Mouse (Mus musculus): ENCODE measurements around the gene Vps11.
"Not testable (repeated sequence)": the region's sequence is repeated elsewhere in the genome, so short reads cannot be mapped to it uniquely, and the experiment has no call there.

Gene Vps11

DNA sequence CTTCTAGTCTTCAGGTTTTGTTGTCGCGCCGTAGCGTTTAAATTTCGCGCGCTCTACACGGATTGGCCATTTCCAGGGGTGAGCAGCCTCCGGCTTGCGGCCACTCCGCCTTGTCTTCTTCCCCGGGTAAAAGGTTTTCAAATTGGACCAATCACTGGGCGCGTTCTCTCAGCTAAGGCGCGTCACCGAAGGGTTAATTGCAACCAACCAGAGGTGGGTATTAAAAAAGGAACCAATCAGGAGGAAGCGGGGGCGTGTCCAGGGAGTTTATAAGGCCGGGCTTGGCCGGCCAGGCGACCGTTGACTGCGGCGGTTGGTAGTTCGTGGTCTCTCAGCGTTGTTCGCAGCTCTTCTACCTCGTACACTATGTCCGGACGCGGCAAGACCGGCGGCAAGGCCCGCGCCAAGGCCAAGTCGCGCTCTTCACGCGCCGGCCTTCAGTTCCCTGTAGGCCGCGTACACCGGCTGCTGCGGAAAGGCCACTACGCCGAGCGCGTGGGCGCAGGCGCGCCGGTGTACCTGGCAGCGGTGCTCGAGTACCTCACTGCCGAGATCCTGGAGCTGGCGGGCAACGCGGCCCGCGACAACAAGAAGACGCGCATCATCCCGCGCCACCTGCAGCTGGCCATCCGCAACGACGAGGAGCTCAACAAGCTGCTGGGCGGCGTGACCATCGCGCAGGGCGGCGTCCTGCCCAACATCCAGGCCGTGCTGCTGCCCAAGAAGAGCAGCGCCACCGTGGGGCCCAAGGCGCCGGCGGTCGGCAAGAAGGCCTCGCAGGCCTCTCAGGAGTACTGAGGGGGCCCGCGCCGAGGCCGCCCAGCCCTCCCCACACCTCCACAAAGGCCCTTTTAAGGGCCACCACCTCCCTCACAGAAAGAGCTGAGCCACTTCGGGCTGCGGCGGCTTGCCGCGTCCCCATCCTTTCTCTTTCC, 26.8 kb downstream of the Vps11 start, which contains the start of gene H2afx:
TSS of gene H2afx (plus strand) at position 299 of the 935 bp plus-strand sequence.
- peak; percentile 98 to 99 for DNase-seq

DNA sequence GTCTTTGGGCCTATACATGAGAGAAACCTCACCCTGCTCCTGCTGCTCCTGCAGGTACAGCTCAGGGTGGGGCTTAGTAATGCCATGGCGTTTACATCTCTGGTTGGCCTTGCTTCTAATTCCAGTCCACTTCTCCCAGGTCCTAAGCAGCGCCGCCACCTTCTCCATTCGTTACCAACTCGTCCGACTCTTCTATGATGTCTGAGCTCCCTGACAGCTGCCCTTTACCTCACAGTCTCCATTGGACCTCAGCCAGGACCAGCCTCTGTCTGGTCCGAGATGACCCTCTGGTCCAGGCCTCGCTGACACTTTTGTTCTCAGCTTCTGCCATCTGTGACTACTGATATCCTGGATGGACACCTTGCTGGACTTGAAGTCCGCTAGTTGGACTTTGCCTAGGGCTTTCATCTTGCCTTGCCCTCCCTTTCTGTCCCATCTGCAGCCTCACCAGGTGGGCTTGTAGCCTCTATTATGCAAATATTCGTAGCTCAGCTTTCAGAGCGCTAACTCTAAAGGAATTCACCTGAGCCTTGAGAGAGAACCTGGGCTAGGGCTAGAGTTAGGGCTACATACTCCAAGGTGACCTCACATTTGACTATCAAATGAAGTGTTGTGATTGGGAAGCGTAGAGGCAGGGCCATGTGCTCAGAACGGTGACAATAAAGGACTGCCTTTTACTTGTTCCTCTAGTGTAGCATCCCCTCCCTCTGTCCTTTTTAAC, 28.4 kb downstream of the Vps11 start:
- peak in 1 of 2 experiments; percentile 43 for DNase-seq

DNA sequence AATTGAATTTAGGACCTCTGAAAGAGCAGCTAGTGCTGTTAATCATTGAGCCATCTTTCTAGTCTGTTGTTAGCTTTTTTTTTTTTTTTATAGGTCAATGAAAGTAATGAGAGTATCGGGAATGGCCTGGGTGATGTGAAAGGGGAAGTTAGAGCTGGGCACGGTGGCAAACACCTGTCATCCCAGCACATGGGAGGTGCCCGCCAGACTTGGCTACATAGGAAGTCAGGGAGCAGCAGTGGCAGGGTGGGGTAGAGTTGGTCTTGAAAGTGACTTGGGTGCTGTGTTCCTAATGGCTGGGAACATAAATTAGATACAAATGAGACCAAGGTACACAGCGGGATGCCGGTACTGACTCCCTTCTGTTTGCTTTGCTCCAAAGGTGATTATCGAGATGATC, 30.7 kb downstream of the Vps11 start:
- DNase-seq: no peak

DNA sequence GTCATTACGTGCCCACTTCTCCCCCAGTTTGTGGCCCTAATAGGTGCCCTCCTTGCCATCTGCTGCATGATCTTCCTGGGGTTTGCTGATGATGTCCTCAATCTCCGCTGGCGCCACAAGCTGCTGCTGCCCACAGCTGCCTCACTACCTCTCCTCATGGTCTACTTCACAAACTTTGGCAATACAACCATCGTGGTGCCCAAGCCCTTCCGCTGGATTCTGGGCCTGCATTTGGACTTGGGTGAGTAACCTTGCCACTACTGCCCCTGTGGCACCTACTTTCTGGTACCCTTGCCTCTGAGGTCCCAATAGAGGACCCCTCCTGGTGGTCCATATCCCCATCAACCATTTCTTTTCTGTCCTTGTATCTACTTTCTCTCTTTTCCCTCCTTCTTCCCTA, 33.5 kb downstream of the Vps11 start:
- DNase-seq: no peak

DNA sequence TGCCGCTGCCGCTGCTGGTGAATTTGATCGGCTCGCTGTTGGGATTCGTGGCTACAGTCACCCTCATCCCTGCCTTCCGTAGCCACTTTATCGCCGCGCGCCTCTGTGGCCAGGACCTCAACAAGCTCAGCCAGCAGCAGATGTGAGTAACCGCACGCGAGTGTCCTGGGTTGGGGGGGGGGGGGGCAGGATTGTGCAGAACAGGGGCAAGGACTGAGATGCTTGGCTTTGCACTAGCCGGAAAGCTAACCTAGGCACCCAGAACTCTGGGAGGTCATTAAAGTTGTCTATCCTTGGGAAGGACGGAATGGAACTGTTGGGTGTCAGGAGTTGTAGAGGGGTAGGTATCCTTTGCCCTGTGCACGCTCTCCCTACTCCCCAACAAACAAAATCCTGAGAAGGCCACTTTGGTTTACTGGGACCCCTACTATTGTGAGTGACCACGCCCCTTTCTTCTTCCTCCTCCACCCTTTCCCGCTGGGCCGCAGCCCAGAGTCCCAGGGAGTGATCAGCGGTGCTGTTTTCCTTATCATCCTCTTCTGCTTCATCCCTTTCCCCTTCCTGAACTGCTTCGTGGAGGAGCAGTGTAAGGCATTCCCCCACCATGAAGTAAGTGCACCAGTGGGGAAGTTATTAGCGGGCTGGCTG, 34.3 kb downstream of the Vps11 start:
- no peak for DNase-seq

DNA sequence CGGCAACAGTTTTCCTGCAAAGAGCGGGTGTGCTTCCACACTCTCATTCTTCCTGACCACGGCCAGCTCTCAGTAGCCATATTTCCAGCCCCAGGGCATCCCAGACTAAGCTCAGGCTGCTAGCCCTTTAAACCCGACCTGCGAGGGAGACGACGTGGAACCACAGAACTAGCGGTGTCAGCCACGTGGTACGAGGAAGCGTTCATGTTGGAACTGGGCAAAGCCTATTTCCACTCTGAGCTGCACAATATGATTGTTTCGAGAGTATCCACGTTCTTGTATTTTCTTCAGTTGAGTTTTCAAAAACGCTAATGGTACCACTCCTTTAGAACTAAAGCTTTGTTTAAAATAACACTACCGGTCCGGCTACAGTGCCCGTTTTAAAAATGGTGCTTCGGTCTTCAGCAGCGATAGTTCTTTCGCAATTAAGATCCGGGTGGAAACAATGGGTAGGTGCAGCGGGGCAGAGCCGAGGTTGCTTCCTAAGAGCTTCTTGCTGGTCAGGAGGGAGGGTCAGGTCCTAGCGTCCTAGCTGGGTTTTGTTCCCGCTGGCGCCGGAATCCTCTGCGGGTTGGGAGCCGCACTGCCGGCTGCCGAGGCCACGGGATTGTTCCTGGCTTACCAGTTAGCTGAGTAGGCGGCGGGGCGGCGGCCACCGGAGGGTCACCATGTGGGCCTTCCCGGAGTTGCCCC, 35.0 kb downstream of the Vps11 start:
- DNase-seq: peak; percentile 84 to 88

DNA sequence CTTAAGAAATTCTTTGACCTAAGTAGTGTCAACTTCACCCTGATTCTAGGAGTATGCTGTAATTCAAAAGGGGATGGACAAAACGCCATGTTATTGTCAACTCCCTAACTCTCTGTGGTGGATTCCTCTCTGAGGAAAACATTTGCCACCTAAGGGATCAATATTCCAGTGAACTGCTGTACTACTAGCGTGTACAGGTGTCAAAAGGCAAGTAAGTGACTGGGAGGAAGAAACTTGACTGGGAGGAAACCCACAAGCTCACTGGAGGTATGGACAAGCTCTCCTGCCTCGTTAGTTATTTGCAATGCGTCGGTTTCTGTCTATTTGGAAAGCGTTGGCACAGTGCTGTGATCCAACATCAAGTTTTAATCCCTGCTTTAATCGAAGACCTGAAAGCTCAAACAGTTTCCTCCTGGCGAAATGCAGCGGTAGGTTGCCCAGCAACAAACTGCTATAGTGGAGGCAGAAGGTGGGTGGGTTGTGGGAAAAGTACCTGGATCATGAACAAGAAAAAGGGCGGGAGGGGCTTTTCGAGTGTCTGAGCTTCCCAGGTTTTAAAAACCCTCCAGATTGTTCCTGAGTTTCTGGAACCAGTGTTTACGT, 35.6 kb downstream of the Vps11 start, which contains the start of gene Dpagt1:
TSS of gene Dpagt1 (plus strand) at position 252 of the 603 bp plus-strand sequence.
- DNase-seq: no peak

DNA sequence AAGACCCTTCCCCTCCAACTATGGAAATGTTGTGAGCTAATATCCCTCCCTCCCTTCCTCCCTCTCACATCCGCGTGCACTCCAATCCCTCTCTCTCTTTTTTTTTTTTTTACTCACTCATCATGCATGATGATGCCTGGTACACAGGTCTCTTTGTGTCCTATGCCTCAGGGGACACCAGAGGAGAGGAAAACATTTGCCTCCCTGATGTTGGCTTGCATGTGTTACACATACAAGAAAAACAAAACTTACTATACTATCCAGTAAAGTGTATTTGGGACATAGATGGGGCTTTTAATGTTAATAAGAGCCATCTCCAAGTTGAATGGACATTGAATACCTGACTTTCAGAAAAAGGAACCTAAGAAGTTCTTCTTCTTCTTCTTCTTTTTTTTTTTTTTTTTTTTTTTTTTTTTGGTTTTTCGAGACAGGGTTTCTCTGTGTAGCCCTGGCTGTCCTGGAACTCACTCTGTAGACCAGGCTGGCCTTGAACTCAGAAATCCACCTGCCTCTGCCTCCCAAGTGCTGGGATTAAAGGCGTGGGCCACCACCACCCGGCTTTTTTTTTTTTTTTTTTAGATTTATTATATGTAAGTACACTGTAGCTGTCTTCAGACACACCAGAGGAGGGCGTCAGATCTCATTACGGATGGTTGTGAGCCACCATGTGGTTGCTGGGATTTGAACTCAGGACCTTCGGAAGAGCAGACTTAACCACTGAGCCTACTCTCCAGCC, 36.3 kb downstream of the Vps11 start:
- not testable (repeated sequence) for DNase-seq

DNA sequence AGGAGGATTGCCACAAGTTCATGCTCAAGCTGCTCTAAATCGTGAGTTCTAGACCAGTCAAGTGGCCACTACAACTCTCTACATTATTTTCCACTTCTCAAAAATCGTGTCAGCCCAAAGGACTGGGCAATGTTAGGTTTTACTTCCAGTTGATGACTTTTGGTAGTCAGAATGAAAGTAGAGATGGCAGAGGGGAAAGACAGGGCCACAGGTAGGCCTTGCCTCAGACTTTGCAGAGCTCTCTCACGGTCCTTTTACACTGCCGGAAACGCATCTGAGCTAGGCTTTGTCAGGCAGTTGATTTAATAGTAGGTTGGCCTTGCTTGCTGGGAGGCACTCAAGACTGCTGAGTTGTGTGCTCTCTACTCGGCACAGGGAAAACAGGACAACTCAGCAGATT, 37.3 kb downstream of the Vps11 start:
- no peak for DNase-seq

DNA sequence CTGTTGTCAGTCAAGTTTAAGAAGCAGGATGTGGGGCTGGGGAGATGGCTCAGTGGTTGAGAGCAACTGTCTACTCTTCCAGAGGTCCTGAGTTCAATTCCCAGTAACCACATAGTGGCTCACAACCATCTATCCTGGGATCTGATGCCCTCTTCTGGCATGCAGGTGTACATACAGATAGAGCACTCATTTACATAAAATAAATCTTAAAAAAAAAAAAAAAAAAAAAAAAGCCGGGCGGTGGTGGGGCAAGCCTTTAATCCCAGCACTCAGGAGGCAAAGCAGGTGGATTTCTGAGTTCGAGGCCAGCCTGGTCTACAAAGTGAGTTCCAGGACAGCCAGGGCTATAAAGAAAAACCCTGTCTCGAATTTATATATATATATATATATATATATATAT, 37.8 kb downstream of the Vps11 start:
- DNase-seq: not testable (repeated sequence)

DNA sequence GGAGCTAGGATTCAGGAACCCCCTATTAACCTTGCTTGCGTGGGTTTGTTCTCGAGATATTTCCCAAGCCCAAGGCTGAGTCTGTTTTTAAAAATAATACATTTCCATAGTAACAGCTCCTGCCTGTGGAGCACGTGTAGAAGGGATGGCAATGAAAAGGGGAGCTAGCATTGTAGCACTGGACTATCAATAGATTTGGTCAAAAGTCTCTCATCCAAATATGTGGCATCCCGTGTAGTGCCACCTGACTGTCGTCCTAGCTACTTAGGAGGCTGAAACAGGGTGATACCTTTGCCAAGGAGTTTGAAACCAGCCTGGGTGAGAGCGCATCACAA, 40.7 kb downstream of the Vps11 start:
- no peak for DNase-seq

DNA sequence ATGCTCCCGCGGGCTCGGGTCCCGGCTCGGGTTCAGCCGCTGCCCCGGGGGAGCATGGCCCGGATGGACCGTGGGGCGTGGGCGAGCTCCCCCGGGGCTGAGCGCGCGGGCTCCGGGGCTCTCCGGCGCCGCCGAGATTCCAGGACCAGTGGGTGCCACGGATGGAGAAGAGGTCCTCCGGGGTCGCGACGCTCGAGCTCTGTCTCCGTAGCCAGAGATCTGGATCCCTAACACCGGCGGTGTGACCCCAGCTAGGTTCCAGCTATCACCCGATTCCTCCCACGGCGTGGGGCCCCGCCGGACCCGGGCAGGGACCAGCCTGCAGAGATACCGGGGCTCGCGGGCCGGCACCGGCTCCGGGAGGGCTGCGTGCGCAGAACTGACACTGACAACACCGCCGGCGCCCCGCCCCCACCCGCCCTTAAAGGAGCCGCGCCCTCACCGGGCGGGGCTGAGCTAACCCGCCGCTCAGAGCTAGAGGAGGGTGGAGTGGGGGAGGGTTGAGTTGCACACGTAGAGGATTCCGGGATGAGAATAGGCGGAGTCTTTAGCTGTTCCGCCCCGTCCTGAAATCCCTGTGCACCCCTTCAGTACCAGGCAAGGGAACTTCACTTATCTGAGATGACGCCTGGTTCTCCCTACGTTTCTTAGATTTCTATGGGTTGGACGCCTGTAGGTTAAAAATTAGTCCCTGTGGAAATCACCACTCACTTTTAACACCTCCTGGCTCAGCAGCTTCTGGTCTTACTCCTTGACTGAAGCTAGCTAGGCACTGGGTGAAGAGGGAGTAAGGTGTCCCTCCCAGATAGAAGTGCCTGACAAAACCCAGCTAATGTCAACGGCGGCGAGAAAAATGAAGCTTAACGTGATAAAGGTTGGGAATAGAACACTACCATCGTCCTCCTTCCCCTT, 41.3 kb downstream of the Vps11 start, which contains the start of gene C2cd2l:
TSS of gene C2cd2l (minus strand) at position 399 of the 912 bp plus-strand sequence.
- DNase-seq: peak; percentile 90 to 94

DNA sequence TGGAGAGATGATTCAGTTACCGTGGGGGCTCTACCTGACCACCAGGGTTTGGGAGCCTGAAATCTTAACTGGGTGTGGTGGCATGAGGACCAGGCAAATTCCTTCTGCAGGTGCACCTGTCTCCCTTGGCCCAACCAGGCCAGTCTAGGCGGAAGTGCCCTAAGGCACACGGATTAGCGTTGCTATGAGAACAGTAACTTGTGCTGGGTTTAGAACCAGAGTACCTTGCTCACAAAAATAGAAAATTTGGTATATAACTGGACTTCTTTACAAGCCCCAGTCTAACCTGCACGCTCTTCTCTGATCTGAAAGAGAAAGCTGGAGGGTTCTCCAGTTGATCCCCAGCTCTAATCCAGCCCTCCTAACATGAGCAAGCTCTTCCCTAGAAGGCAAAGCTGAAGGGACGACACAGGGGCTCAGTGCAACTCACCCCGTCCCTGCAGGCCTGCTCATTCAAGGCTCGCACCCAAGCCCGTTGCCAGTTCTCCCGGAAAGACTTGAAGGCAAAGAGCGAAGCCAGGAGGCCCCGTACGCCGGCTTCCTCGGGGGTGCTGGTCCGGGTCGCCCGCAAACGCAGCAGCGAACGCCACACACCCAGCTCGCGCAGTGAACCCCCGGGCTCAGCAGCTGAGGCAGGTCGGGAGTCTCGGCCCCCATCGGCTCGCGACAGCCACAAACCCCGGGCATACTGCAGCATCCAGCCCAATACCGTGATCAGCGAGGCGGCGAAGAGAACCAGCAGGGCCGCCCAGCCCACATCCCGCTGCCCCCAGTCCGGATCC, 42.2 kb downstream of the Vps11 start:
- DNase-seq: peak in 1 of 2 experiments; percentile 60

DNA sequence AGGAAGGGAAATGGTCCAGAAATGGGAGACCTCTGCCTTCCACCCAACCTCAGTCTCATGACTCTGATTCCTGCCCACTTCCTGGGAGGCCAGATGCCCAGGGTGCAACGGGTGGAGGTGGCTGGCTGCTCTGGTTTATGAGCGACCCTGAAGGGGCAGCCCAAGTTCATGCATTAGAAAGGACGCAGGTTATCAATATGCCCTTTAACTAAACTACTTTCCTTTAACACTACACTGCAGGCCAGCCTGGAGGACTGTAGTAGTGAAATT, 42.7 kb downstream of the Vps11 start:
- DNase-seq: no peak

DNA sequence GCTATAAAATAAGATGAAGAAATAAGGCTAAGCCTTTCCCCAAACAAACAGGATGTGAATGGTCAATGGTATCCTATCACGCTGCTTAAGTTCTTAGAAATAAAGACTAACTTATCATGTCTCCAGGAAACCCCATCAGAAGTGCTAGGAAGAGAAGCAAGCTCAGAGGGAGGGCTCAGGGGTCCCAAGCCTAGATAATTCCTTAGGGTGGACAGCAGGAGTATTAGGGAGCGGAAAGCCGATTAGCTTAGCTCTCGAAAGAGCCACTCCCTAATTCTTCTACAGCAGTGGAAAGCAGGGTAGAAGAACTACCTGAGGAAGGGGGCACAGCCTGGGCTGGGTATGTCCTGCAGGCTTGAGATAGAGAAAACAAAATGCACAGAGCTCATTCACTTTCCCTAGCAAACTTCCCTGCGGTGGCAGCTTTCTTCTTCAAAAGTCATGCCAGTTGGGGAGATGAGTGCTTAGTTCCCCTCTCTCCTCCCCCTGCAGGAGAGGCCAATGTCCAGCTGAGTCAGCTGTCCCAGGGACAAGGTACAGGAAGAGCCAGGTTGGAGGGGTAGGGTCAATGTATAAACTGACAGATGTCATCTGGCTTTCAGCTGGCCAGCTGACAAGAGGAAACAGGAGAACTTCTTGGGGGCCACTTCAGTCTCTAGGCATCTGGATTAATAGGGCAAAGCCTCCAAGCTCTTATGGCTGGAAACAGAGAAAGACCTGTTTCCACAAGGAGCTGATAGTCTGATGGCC, 43.2 kb downstream of the Vps11 start:
- no peak for DNase-seq

DNA sequence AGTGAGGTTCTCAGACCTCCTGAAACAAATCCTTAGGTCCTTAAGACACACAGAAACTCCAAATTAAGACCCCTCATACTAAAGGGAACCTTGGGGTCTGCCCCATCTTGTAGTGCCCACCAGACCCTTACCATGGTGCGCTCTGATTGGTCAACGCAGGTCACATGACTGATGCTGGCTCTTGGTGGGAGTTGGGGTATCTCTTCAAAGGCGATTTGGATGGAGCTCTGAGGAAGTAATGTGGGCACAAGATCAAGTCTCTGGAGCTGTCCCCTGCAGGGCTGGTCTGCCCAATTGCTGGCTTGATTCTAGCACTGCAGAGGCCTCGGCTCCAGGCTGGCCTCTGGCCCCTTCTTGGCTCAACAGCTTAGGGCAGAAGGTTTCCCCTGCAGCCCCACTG, 44.0 kb downstream of the Vps11 start:
- DNase-seq: peak in 1 of 2 experiments; percentile 24

DNA sequence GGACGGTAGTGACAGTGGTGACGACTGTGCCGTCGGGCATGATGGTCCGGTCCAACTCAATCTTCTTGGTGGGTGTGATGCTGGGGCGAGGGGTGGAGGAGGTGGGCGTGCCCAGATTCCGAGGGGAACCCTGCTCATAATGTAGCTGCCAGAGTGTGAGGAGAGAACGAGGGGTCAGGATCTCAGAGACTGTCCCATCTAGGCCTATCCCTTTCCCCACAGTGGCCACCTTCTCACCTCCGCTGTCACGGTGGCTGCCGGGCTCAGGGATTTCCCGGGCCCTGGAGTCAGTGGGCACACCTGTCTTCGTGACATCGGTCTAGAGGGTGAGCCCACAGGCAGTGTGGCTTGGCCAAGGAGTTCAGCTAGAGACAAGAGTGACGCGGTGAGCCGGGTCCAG, 46.6 kb downstream of the Vps11 start:
- DNase-seq: no peak

DNA sequence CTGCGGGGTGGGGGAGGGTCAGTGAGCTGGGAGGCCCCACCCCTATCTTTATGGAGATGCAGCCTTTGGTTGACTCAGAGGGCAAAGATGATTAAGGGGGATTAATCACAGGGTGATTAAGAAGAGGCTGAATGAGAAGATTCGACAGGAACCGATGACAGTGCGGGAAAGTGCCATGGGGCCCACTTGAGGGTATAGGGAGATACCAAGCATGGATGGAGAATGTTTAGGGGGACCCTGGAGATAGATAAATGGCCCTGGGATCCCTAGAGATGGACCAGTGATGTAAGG, 47.3 kb downstream of the Vps11 start:
- no peak for DNase-seq
